Mouse (Mus musculus) myocyte (in vitro differentiated cells): ENCODE data around the gene Slc38a5. TPM values are rescaled to one million over a fixed set of nuclear protein-coding genes. Genes with fewer than 3 reads are reported as not detected.

Experiments
- H3K27me3 ChIP-seq: one replicate; pipeline ENCODE4 v1.6.1; 2011; ENCODE audit not compliant: control insufficient read depth, insufficient read depth, insufficient read length
- H3K36me3 ChIP-seq: one replicate; pipeline ENCODE4 v1.6.1; 2011; ENCODE audit not compliant: control insufficient read depth, insufficient read depth
- H3K4me2 ChIP-seq: one replicate; pipeline ENCODE4 v1.6.1; 2011; ENCODE audit warnings: low read depth, control low read depth
- H3K4me3 ChIP-seq: one replicate; pipeline ENCODE4 v1.5.1; 2011; ENCODE audit warnings: mild to moderate bottlenecking, control low read depth, moderate library complexity
- H3K79me2 ChIP-seq: one replicate; pipeline ENCODE4 v1.6.1; 2011; ENCODE audit not compliant: control insufficient read depth, insufficient read depth
- H3ac ChIP-seq: one replicate; pipeline ENCODE4 v1.6.1; 2011; ENCODE audit not compliant: control insufficient read depth, insufficient read length
- CEBPB ChIP-seq: IDR thresholded peaks from 2 replicates; pipeline ENCODE4 v1.6.1; 2011; ENCODE audit warnings: mild to moderate bottlenecking, moderate library complexity; ENCODE audit not compliant: poor library complexity, insufficient read depth, severe bottlenecking
- E2F4 ChIP-seq: IDR thresholded peaks from one replicate; pipeline ENCODE4 v1.6.1; 2011; ENCODE audit warnings: mild to moderate bottlenecking, control low read depth, moderate library complexity; ENCODE audit not compliant: insufficient read depth
- MAX ChIP-seq: IDR thresholded peaks from one replicate; pipeline ENCODE4 v1.6.1; 2011; ENCODE audit warnings: low read depth, mild to moderate bottlenecking, control low read depth
- MYOD1 ChIP-seq, 3 experiments: IDR thresholded peaks; one replicate each; pipeline ENCODE4 v1.6.1; 2011; ENCODE audit warnings: control low read depth in 2 of 3, low read depth in 2 of 3, mild to moderate bottlenecking in 2 of 3, moderate library complexity in 1 of 3; ENCODE audit not compliant: insufficient read length in 2 of 3, control insufficient read depth in 1 of 3
- MYOG ChIP-seq, 3 experiments: IDR thresholded peaks; one replicate each; pipeline ENCODE4 v1.6.1; 2011; ENCODE audit warnings: control low read depth in 2 of 3, low read depth in 2 of 3, mild to moderate bottlenecking in 2 of 3; ENCODE audit not compliant: insufficient read length in 2 of 3, control insufficient read depth in 1 of 3, insufficient read depth in 1 of 3
- POLR2A ChIP-seq: IDR thresholded peaks from one replicate; pipeline ENCODE4 v1.6.1; 2011; ENCODE audit warnings: low read depth, mild to moderate bottlenecking, control low read depth, moderate library complexity; ENCODE audit not compliant: insufficient read length
- POLR2AphosphoS2 ChIP-seq: IDR thresholded peaks from one replicate; pipeline ENCODE4 v1.6.1; 2011; ENCODE audit warnings: low read depth, control low read depth; ENCODE audit not compliant: insufficient read length
- REST ChIP-seq: IDR thresholded peaks from one replicate; pipeline ENCODE4 v1.6.1; 2011; ENCODE audit warnings: mild to moderate bottlenecking, control low read depth, moderate library complexity; ENCODE audit not compliant: insufficient read depth, insufficient read length
- SRF ChIP-seq: IDR thresholded peaks from one replicate; pipeline ENCODE4 v1.6.1; 2011; ENCODE audit warnings: low read depth; ENCODE audit not compliant: control insufficient read depth, insufficient read length
- TCF12 ChIP-seq: IDR thresholded peaks from one replicate; pipeline ENCODE4 v1.6.1; 2011; ENCODE audit warnings: mild to moderate bottlenecking, control low read depth; ENCODE audit not compliant: poor library complexity, insufficient read depth, severe bottlenecking
- TCF3 ChIP-seq: IDR thresholded peaks from one replicate; pipeline ENCODE4 v1.6.1; 2011; ENCODE audit warnings: low read depth, control low read depth; ENCODE audit not compliant: insufficient read length
- USF1 ChIP-seq: IDR thresholded peaks from one replicate; pipeline ENCODE4 v1.6.1; 2011; ENCODE audit warnings: low read depth, mild to moderate bottlenecking, control low read depth, moderate library complexity
- polyA plus RNA-seq: library from polyadenylated mRNA; unstranded; fragments of >200 nt; fragmentation: generic; extraction: Trizol; gene quantifications from one replicate; pipeline ENCODE4 v1.2.1, GENCODE M21; 2012; ENCODE audit warnings: missing spikeins

Gene Slc38a5
- polyA plus RNA-seq, 1 experiment: not detected

GRCm38 (mm10) chrX:8233602-8234001, 37.3 kb upstream of the Slc38a5 start:
- H3K4me2 ChIP-seq: no peak overlapping the region
- H3K79me2 ChIP-seq: no peaks in the 10 kb centered on the region
- no peaks in the 10 kb centered on the region for H3K36me3 ChIP-seq
- no peaks in the 10 kb centered on the region for H3K27me3 ChIP-seq
- H3K4me3 ChIP-seq: no peak overlapping the region
- no peak overlapping the region for H3ac ChIP-seq
- no peak for TF ChIP-seq TCF12
- TF ChIP-seq CEBPB: no peak
- no peak for TF ChIP-seq USF1
- TF ChIP-seq E2F4: no peak
- TF ChIP-seq MAX: no peak
- TF ChIP-seq POLR2A: no peak
- TF ChIP-seq REST: no peak
- TF ChIP-seq POLR2AphosphoS2: no peak
- TF ChIP-seq MYOD1 (IDR thresholded peaks at IDR 0.05; ENCODE audit: control insufficient read depth in 1 of 3, insufficient read length in 2 of 3, low read depth in 2 of 3): no peak
- TF ChIP-seq SRF: no peak
- TF ChIP-seq MYOG (IDR thresholded peaks at IDR 0.05; ENCODE audit: control insufficient read depth in 1 of 3, insufficient read depth in 1 of 3, insufficient read length in 2 of 3, low read depth in 2 of 3): no peak
- TF ChIP-seq TCF3: no peak

- H3K4me3 ChIP-seq: no peak overlapping the region
- TF ChIP-seq REST (no peak), CEBPB (no peak), POLR2A (no peak), POLR2AphosphoS2 (no peak)
- H3K4me2 ChIP-seq: no peak overlapping the region
- no peaks in the 10 kb centered on the region for H3K36me3 ChIP-seq
- no peaks in the 10 kb centered on the region for H3K79me2 ChIP-seq
- no peak overlapping the region for H3ac ChIP-seq
- H3K27me3 ChIP-seq: no peaks in the 10 kb centered on the region
Measured at GRCm38 (mm10) chrX:8236704-8237103, 34.2 kb upstream of the Slc38a5 start.

GRCm38 (mm10) chrX:8238804-8239395, 32.0 kb upstream of the Slc38a5 start:
- Histone ChIP-seq H3ac (no peak overlapping the region), H3K4me2 (peak overlapping the region; percentile 39), H3K36me3 (no peaks in the 10 kb centered on the region), H3K27me3 (no peaks in the 10 kb centered on the region), H3K79me2 (no peaks in the 10 kb centered on the region), H3K4me3 (no peak overlapping the region)
- TF ChIP-seq USF1 (no peak), POLR2AphosphoS2 (no peak), TCF12 (peak; percentile 22), MYOG (IDR thresholded peaks at IDR 0.05; ENCODE audit: control insufficient read depth in 1 of 3, insufficient read depth in 1 of 3, insufficient read length in 2 of 3, low read depth in 2 of 3) (peak in 1 of 3 experiments; percentile 57), CEBPB (no peak), MAX (no peak), MYOD1 (IDR thresholded peaks at IDR 0.05; ENCODE audit: control insufficient read depth in 1 of 3, insufficient read length in 2 of 3, low read depth in 2 of 3) (peak in 2 of 3 experiments; percentile 50 to 60), REST (no peak), TCF3 (peak; percentile 49), POLR2A (no peak), E2F4 (no peak), SRF (no peak)

GRCm38 (mm10) chrX:8247680-8248079, 23.3 kb upstream of the Slc38a5 start:
- Histone ChIP-seq H3K4me2 (no peak overlapping the region), H3K4me3 (no peak overlapping the region), H3K36me3 (no peaks in the 10 kb centered on the region), H3ac (no peak overlapping the region), H3K79me2 (peaks cover 13% of the 10 kb centered on the region), H3K27me3 (no peaks in the 10 kb centered on the region)
- TF ChIP-seq CEBPB (no peak), TCF12 (no peak), TCF3 (no peak), MYOG (IDR thresholded peaks at IDR 0.05; ENCODE audit: control insufficient read depth in 1 of 3, insufficient read depth in 1 of 3, insufficient read length in 2 of 3, low read depth in 2 of 3) (no peak), USF1 (no peak), MYOD1 (IDR thresholded peaks at IDR 0.05; ENCODE audit: control insufficient read depth in 1 of 3, insufficient read length in 2 of 3, low read depth in 2 of 3) (no peak), MAX (no peak), POLR2AphosphoS2 (no peak), POLR2A (no peak)

- no peaks in the 10 kb centered on the region for H3K27me3 ChIP-seq
- no peak overlapping the region for H3K4me3 ChIP-seq
- peaks cover 13% of the 10 kb centered on the region for H3K79me2 ChIP-seq
- TF ChIP-seq TCF3: no peak
- TF ChIP-seq USF1: no peak
- no peak for TF ChIP-seq MYOD1 (IDR thresholded peaks at IDR 0.05; ENCODE audit: control insufficient read depth in 1 of 3, insufficient read length in 2 of 3, low read depth in 2 of 3)
- no peak for TF ChIP-seq MYOG (IDR thresholded peaks at IDR 0.05; ENCODE audit: control insufficient read depth in 1 of 3, insufficient read depth in 1 of 3, insufficient read length in 2 of 3, low read depth in 2 of 3)
- no peak for TF ChIP-seq REST
- TF ChIP-seq TCF12: no peak
- TF ChIP-seq CEBPB: no peak
- TF ChIP-seq E2F4: no peak
- no peak for TF ChIP-seq SRF
- no peak for TF ChIP-seq MAX
- no peak for TF ChIP-seq POLR2AphosphoS2
- TF ChIP-seq POLR2A: no peak
- H3ac ChIP-seq: no peak overlapping the region
- H3K36me3 ChIP-seq: no peaks in the 10 kb centered on the region
- no peak overlapping the region for H3K4me2 ChIP-seq
Measured at GRCm38 (mm10) chrX:8248542-8249120, 22.3 kb upstream of the Slc38a5 start.
